Mouse (Mus musculus): ENCODE results near the gene Ctns. TPM values are rescaled to one million over a fixed set of nuclear protein-coding genes. Genes with fewer than 3 reads are reported as not detected.
A peak's percentile ranks its signal among the peaks of the same experiment; 100 is the strongest.

Ctns gene
- 10 to 100 TPM; 14.6 to 17.1 TPM for total RNA-seq (2021)
- long read RNA-seq, experiment 1, partial matches to known transcripts, result 7 of 12 reads
- long read RNA-seq, experiment 1, other reads (novel, unspliced or antisense), result 1 of 12 reads
- long read RNA-seq, experiment 2, partial matches to known transcripts, result 1 of 8 reads
- long read RNA-seq, experiment 2, other reads (novel, unspliced or antisense), result 5 of 8 reads

DNA sequence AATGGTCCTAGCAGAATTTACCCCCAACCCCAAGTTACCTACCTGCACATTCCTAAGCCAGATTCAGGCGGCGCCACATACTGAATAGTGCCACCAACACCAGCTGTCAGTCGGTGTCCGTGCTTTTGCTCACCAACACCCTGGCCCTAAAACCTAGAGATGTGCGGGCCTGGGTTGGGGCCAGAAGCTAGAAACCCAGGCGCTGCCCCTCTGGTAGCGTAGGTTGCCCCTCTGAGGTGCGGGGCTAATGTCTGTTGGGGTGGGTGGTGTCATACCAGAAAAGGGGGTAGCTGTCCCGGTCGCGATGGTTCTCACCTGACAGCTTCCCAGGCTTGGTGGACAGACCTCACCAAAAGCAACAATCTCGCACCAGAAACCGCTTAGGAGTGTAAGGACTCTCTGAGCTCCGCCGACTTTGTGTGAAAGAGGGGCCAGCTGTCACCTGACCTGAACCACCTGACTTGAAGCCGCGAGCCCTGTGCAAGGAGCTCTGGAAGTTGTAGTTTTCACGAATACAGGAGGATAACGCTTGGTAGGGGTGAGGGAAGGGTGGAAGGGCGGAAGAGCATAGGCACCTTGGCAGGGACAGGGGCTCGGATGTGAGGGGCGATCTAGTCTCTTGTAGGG lies at the start of gene Ctns:
TSS of gene Ctns (minus strand) at position 440 of the 627 bp plus-strand sequence.
- DNase-seq, result peak; percentile 85

DNA sequence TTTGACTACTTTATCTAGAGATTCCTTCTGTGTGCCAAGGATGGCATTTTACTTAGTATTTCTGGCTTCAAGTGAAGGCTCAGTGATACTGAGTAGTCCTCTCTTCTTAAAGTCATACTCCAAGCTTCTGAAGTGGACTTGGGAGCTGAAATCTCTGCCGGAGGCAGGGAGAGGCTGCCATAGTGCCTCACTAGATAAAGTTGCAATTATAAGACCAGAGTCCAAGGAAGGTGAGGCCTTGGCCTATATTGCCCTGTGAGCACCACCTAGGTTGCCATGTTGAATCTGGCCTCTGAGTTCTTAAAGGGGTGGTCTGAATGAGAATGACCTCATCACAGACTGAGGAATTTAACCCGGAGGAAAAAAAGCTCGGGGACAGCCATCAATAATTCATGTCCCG lies 43.9 kb upstream of the Ctns start:
- DNase-seq, result no peak

DNA sequence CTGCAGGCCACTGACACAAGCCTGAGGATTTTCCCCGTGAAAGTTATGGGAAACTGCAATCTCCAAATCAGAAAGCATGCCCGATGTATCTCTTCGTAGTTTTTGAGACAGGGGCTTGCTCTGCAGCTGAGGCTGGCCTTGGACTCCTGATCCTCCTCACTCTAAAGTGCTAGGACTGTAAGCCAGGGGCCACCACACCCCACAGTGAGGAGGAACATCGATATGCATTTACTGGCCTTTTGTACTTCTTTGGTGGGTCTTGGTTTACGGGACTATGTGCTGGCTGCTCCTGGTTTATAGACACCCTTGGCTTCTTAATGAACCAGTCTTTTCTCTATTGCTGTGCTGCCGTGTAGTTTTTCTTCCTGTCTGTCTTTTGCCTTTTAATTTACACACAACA lies 43.4 kb upstream of the Ctns start:
- DNase-seq, result no peak

DNA sequence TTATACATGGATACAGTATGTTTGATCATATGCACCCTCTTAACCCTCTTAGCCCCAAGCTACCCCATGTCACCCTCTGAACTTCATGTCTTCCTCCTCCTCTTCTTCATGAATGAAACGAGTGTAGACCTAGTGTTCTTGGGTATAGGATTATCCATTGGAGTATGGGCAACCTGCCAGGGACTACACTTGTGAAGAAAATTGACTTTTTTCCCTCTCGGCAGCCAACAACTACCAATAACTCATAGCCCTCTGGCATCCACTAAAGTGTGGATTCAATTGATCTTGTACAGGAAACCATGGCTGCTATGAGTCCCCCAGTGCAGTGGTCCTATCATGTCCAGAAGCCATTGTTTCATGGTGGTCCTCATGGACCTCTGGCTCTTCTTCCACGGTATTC lies 37.9 kb upstream of the Ctns start:
- DNase-seq, result no peak

GRCm38 (mm10) chr11:73235990-73236701 lies 37.3 kb upstream of the Ctns start:
- DNase-seq, result peak; percentile 83

DNA sequence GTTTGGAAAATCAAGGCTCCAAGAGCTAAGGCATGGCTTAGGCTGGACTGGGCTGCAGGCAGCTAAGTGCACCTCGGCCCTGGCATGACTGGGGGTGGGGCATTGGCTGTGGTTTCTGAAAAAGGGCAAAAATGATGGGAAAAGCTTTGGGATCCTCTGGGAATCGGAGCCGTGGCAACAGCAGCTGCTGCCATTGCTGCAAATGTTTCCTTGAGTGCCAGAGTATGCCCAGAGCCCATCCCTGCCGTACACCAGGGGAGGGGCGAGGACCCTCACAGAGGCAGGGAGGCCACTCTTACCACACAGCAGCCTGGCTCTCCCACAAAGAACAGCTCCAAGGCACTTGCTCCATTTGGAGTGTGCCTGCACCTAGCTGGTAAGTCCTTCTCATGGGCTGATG lies 35.1 kb upstream of the Ctns start, which contains the start of gene Trpv1:
TSS of gene Trpv1 (plus strand) at position 301 of the 400 bp plus-strand sequence.
- peak; percentile 24 for DNase-seq

GRCm38 (mm10) chr11:73232513-73232912 lies 33.7 kb upstream of the Ctns start:
- no peak for DNase-seq

DNA sequence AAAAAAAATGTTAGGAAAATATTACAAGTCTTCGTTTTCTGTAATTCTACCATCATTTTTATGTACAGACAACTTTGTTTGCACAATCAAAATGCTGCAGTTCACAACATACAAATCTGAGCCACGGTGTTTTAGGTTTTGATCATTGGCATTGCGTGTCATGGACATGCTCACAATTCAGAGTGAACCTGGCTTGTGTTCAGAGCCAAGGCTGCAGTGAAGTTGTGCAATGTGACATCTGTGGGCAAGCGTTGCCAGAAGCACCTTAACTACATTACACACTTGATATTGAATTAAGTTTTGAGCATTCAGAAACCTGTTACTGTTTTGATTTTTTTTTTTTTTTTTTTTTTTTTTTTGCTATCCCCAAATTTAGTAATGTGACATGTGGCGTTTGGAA lies 31.2 kb upstream of the Ctns start:
- no peak for DNase-seq

DNA sequence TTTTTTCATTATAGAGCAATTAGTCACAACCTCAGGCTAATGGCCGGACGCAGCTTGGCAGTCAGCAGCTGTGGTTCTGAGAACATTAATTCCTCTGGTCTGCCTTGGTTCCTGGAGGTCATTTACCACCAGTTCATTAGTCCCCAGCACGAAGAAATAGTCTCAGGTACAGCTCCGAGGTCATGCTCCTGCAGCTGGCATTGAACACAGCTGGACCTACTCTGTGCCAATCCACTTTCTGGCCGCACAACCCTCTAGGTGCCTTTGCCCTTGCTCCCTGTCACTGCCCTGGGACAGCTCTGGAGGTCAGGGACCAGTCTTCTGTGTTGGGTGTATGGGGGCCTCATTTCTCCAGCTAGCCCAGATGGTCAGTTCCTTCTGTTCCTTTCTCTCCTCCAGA lies 30.0 kb upstream of the Ctns start:
- no peak for DNase-seq

- no peak for DNase-seq
These were observed 27.0 kb upstream of the Ctns start for GRCm38 (mm10) chr11:73225856-73226255.

- peak; percentile 55 for DNase-seq
These were observed 25.1 kb upstream of the Ctns start for GRCm38 (mm10) chr11:73223966-73224365.

- DNase-seq, result no peak
These were observed 24.0 kb upstream of the Ctns start for GRCm38 (mm10) chr11:73222846-73223245.

DNA sequence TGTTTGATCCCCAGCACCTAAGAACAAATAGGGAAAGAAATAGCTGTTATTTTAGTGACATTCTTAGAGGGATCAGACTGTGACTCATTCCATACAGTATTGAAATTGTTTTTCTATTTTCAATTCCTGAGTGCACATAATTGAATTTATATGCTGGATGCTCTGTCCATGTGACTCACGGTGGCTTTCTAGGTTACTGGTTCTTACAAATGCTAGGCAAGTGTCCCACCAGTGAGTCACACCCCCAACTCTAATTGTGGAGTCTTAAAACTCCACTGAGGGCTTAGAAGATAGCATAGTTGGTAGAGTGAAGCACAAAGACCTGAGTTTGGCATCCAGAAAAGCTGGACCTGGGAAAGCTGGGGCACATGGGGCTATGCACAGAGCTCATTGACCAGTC lies 21.8 kb upstream of the Ctns start:
- DNase-seq, result no peak

GRCm38 (mm10) chr11:73219671-73220070 lies 20.8 kb upstream of the Ctns start:
- no peak for DNase-seq

- no peak for DNase-seq
These were observed 15.1 kb upstream of the Ctns start for GRCm38 (mm10) chr11:73213956-73214355.

- no peak for DNase-seq
These were observed 8.8 kb upstream of the Ctns start for GRCm38 (mm10) chr11:73207621-73208020.

DNA sequence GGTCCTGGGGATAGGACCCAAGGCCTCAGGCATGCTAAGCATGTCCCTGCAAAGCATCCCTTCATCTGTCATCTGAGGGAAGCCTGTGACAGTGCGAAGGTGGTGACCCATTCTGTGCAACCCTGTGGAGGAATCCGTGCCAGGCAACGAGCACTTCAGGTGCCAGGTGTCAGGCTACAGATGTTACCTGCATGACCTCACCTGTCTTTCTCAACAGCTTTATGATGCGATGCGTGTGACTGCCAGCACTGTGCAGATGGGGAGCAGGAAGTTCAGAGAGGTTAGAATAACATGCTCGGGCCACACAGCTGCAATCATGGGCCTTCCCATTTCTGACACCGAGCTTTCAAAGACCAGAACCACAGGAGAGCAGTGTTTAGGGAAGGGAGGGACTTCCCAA lies 6.4 kb upstream of the Ctns start:
- no peak for DNase-seq

DNA sequence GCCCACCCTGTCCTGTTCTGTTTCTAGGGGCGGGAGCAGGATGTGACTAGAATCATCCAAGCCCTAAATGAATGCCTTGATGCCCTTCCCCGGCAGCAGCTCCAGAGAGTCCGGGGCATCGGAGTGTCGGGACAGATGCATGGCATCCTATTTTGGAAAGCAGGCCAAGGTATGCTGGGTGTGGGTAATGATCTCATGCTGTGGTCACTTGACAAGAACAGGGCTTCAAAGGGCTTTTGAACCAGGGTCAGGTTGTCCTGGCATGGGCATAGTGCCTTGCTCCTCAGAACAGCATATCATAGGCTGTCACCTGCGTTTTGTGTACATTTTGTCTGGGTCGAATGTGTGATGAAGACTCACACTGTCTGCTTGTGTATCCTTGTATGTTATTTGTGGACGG lies 5.1 kb upstream of the Ctns start:
- DNase-seq, result no peak

- no peak for DNase-seq
These were observed 2.8 kb upstream of the Ctns start for GRCm38 (mm10) chr11:73201597-73201996.

DNA sequence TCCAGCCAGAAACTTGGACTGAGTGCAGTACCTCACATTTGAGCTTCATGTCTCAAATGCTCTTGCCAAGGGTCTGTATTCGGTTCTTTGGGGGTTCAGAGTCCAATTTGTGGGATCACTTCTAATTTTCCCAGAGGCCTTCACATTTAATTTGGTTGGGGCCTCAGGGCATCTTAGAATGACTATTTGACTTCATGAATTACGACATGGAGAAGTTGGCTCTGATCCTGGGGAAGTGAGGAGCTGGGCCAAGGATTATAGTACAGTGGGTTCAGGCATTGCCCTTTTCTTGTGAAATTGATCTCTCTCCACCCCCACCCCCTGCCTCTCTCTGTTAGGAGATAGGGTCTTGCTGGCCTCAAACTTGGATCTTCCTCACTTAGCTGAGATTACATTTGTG lies 2.2 kb upstream of the Ctns start:
- peak; percentile 61 for DNase-seq

GRCm38 (mm10) chr11:73199879-73200278 lies 1.0 kb upstream of the Ctns start:
- peak; percentile 24 for DNase-seq

- peak; percentile 94 for DNase-seq
These were observed 429 bp upstream of the Ctns start, which contains the start of gene Shpk for GRCm38 (mm10) chr11:73199230-73199712. Gene Shpk (plus strand): TSS chr11:73199460.

DNA sequence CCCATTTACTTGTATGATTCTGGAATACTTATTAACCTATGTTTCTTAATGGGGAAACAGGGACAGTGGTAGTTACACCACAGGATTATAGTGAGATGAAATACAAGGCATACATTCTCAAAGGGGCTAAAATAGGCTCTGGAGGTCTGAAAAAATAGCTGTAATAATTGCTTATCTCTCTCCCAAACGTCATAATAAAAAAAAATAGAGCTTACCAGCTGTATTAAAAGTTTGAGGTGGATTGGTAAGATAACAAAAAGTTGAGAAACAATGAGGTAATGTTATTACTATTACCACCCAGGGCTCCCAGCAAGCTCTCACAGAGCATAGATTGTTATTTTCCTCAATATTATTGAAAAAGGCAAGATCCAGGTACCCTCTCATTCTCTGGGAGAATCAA lies 652 bp downstream of the Ctns start:
- DNase-seq, result no peak

All from adrenal gland, postnatal 10 days (tissue).